Mouse (Mus musculus) cortical plate, adult 2 months (tissue): ENCODE results near the gene Enox1.

Source experiments
- CTCF ChIP-seq: fragments of 200-500 bp; IDR thresholded peaks from 2 replicates; pipeline ENCODE4 v1.5.1; 2011; ENCODE audit warnings: mild to moderate bottlenecking, control low read depth, low read length; ENCODE audit not compliant: insufficient read depth; ENCODE audit errors: extremely low read depth
- POLR2A ChIP-seq: fragments of 200-500 bp; IDR thresholded peaks from 2 replicates; pipeline ENCODE4 v1.6.1; 2011; ENCODE audit warnings: mild to moderate bottlenecking, low read length, control low read depth; ENCODE audit not compliant: insufficient read depth; ENCODE audit errors: extremely low read depth

- TF ChIP-seq POLR2A (no peak), CTCF (no peak)
Measured at GRCm38 (mm10) chr14:77647017-77647416, 490.5 kb downstream of the Enox1 start.
